Mouse (Mus musculus): ENCODE measurements around the gene March8. TPM values are rescaled to one million over a fixed set of nuclear protein-coding genes. Genes with fewer than 3 reads are reported as not detected.

The March8 gene
- polyA plus RNA-seq, 2 experiments from 2014 or later = 0.13 to 0.40 TPM

- ATAC-seq = no peak
Observed at GRCm38 (mm10) chr6:116374136-116374535, 36.3 kb downstream of the March8 start.

- no peak for ATAC-seq
Observed at GRCm38 (mm10) chr6:116374618-116375017, 36.8 kb downstream of the March8 start.

GRCm38 (mm10) chr6:116378892-116379291 lies 41.1 kb downstream of the March8 start:
- ATAC-seq = no peak

GRCm38 (mm10) chr6:116380157-116380556 lies 42.3 kb downstream of the March8 start:
- ATAC-seq = no peak

- ATAC-seq = no peak
Observed at GRCm38 (mm10) chr6:116381605-116382004, 43.8 kb downstream of the March8 start.

- no peak for ATAC-seq
Observed at GRCm38 (mm10) chr6:116383582-116383981, 45.8 kb downstream of the March8 start.

- ATAC-seq = no peak
Observed at GRCm38 (mm10) chr6:116385194-116386044, 47.6 kb downstream of the March8 start.

- no peak for ATAC-seq
Observed at GRCm38 (mm10) chr6:116386045-116386415, 48.2 kb downstream of the March8 start.

GRCm38 (mm10) chr6:116386506-116386905 lies 48.7 kb downstream of the March8 start:
- ATAC-seq = no peak

GRCm38 (mm10) chr6:116388068-116388467 lies 50.2 kb downstream of the March8 start:
- no peak for ATAC-seq

- no peak for ATAC-seq
Observed at GRCm38 (mm10) chr6:116389481-116389880, 51.7 kb downstream of the March8 start.

- ATAC-seq = no peak
Observed at GRCm38 (mm10) chr6:116394916-116395648, 57.3 kb downstream of the March8 start.

- no peak for ATAC-seq
Observed at GRCm38 (mm10) chr6:116397621-116398020, 59.8 kb downstream of the March8 start.

GRCm38 (mm10) chr6:116398136-116398535 lies 60.3 kb downstream of the March8 start:
- ATAC-seq = no peak

- no peak for ATAC-seq
Observed at GRCm38 (mm10) chr6:116401746-116402423, 64.1 kb downstream of the March8 start.

GRCm38 (mm10) chr6:116402426-116402825 lies 64.6 kb downstream of the March8 start:
- ATAC-seq = no peak

- ATAC-seq = no peak
Observed at GRCm38 (mm10) chr6:116405243-116405642, 67.4 kb downstream of the March8 start.

GRCm38 (mm10) chr6:116405715-116406114 lies 67.9 kb downstream of the March8 start:
- no peak for ATAC-seq

- ATAC-seq = no peak
Observed at GRCm38 (mm10) chr6:116406152-116406551, 68.3 kb downstream of the March8 start.

GRCm38 (mm10) chr6:116406680-116407079 lies 68.9 kb downstream of the March8 start:
- ATAC-seq = no peak

GRCm38 (mm10) chr6:116407216-116407615 lies 69.4 kb downstream of the March8 start:
- ATAC-seq = no peak

GRCm38 (mm10) chr6:116407956-116408657 lies 70.3 kb downstream of the March8 start:
- ATAC-seq = no peak

- no peak for ATAC-seq
Observed at GRCm38 (mm10) chr6:116410436-116410835, 72.6 kb downstream of the March8 start.

Measured in activated CD4-positive, CD25-positive, alpha-beta regulatory T cell, adult 4 months (primary cell).